Mouse (Mus musculus): Measurements from ENCODE around the gene Gm10643.

DNA sequence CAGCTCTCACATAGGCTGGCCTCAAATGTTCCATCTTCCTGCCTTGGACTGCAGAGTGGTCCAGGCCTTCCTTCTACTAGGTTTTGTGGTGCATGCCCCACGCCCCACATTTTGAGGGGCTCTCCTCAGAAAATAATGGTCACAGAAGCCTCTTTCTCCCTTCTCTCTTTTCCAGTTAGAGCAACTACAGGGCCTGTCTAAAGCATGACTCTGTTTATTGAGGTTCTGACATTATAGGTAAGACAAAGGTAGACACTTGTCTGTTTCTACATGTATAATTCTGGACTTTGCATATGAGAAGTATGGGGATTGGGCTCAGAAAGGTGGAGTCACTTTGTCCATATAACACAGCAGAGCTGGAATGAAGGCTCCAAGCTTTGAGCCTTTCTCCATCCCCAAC lies at the start of gene Gm10643:
- TF ChIP-seq CTCF (IDR thresholded peaks at IDR 0.05; ENCODE audit: extremely low read depth, insufficient read length, insufficient replicate concordance, low read depth, low read length) = no peak
- no peak for TF ChIP-seq POLR2A (IDR thresholded peaks at IDR 0.05; ENCODE audit: low read depth, low read length)
